Mouse (Mus musculus) liver, postnatal 0 days (tissue): Measurements from ENCODE around the gene Trim25. TPM values are rescaled to one million over a fixed set of nuclear protein-coding genes. Genes with fewer than 3 reads are reported as not detected.
"Not testable (repeated sequence)": the region's sequence is repeated elsewhere in the genome, so short reads cannot be mapped to it uniquely, and the experiment has no call there.

Source experiments
- ATAC-seq: fragments of 200-750 bp; cut with Nextera tagmentation; 2 replicates; pipeline ENCODE4 v1.8.0; 2017; ENCODE audit warnings: mild to moderate bottlenecking, moderate library complexity
- DNase-seq: peaks from one replicate; pipeline ENCODE4 v3.0.0-alpha.2; 2016
- H3K27ac ChIP-seq: fragments of 300-500 bp; sonication (generic); 2 replicates; pipeline ENCODE4 v1.5.1; 2014; ENCODE audit warnings: antibody characterized with exemption, moderate library complexity, mild to moderate bottlenecking, low read depth
- H3K27me3 ChIP-seq: fragments of 300-500 bp; sonication (generic); 2 replicates; pipeline ENCODE4 v1.6.1; 2014; ENCODE audit warnings: low read length, control low read depth, mixed read lengths; ENCODE audit not compliant: insufficient read depth
- H3K36me3 ChIP-seq: fragments of 300-500 bp; sonication (generic); replicated peaks from 2 replicates; pipeline ENCODE4 v1.6.1; 2014; ENCODE audit warnings: mild to moderate bottlenecking, control low read depth, low read length, moderate library complexity, mixed read lengths; ENCODE audit not compliant: insufficient read depth
- H3K4me1 ChIP-seq: fragments of 300-500 bp; sonication (generic); 2 replicates; pipeline ENCODE4 v1.6.1; 2014; ENCODE audit warnings: antibody characterized with exemption, mild to moderate bottlenecking, control low read depth; ENCODE audit not compliant: insufficient read depth
- H3K4me2 ChIP-seq: fragments of 300-500 bp; sonication (generic); 2 replicates; pipeline ENCODE4 v1.6.1; 2014; ENCODE audit warnings: low read depth, mild to moderate bottlenecking, low read length, moderate library complexity, mixed read lengths
- H3K4me3 ChIP-seq: fragments of 300-500 bp; sonication (generic); 2 replicates; pipeline ENCODE4 v1.5.1; 2014; ENCODE audit warnings: low read depth, low read length
- H3K9ac ChIP-seq: fragments of 300-500 bp; sonication (generic); replicated peaks from 2 replicates; pipeline ENCODE4 v1.6.1; 2014; ENCODE audit warnings: mild to moderate bottlenecking, moderate library complexity
- H3K9me3 ChIP-seq: fragments of 300-500 bp; sonication (generic); 2 replicates; pipeline ENCODE4 v1.6.1; 2016; ENCODE audit warnings: mild to moderate bottlenecking, control low read depth, low read length, mixed read lengths
- CTCF ChIP-seq: sonication (generic); IDR thresholded peaks from 2 replicates; pipeline ENCODE4 v1.5.1; 2016; ENCODE audit warnings: antibody characterized with exemption, low read depth
- EP300 ChIP-seq: IDR thresholded peaks from 2 replicates; pipeline ENCODE4 v1.6.1; 2016; ENCODE audit warnings: antibody characterized with exemption, low read depth, mild to moderate bottlenecking
- WGBS: fragments of 180-500 bp; shearing (Covaris S2); extraction: QIAGEN DNeasy Blood & Tissue Kit; methylation state at CpG from one replicate; pipeline ENCODE4 v1.1.7; 2014; ENCODE audit not compliant: insufficient replicate concordance; 5-methylcytosine and 5-hydroxymethylcytosine counted together
- polyA plus RNA-seq: library from polyadenylated mRNA; unstranded; fragments of >200 nt; fragmentation: Nextera tagmentation; extraction: Ambion mirVana; gene quantifications from 2 replicates; pipeline ENCODE4 v1.2.1, GENCODE M21; 2015

The Trim25 gene
- polyA plus RNA-seq, 1 experiment from 2014 or later = 20.4 TPM

DNA sequence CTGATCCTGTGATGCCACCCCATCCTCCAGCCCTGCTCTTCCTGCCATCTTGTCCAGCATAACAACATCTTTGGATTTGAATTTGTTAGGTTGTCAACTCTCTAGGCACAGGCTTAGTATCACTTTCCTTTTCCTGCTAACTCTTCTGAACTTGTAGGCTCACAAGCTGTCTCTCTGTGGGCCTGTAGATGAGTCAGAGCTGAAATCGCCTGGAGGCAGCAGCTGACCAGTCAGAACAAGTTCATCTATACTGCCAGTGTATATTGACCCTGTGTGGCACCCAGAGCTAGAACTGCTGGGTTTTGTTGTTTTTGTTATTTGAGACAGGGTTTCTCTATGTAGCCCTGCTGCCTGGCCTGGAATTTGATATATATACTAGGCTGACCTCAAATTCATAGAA, 32.0 kb downstream of the Trim25 start:
- Histone ChIP-seq H3K9ac (no peak overlapping the region), H3K4me3 (no peak overlapping the region), H3K27ac (no peak overlapping the region), H3K27me3 (no peaks in the 10 kb centered on the region), H3K9me3 (no peaks in the 10 kb centered on the region), H3K4me1 (peaks cover 17% of the 10 kb centered on the region), H3K36me3 (no peaks in the 10 kb centered on the region), H3K4me2 (no peak overlapping the region)
- WGBS = 65% methylated on average over 1 of the region's 1 CpGs
- DNase-seq (no peak), ATAC-seq (no peak)
- no peak for TF ChIP-seq CTCF
- TF ChIP-seq EP300 = no peak

DNA sequence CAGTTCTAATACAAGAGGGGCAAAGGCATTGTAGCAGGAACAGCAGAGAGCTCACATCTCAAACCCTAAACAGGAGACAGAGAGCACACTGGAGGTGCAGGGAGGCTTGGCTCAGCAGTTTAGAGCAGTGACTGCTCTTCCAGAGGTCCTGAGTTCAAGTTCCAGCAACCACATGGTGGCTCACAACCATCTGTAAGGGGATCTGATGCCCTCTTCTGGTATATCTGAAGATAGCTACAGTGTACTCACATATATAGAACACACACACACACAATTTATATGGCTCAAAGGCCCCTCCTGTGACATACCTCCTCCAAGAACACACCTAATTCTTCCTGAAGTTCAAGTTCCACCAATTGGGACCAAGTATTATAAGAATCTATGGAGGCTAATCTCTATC, 35.4 kb downstream of the Trim25 start:
- peak; percentile 49 for TF ChIP-seq CTCF
- no peak for TF ChIP-seq EP300
- Histone ChIP-seq H3K4me2 (no peak overlapping the region), H3K4me3 (no peak overlapping the region), H3K9ac (no peak overlapping the region), H3K36me3 (peaks cover 3% of the 10 kb centered on the region; the same call in 1 of the 2 replicates), H3K9me3 (no peaks in the 10 kb centered on the region), H3K27ac (no peak overlapping the region), H3K27me3 (no peaks in the 10 kb centered on the region), H3K4me1 (no peaks in the 10 kb centered on the region)
- DNase-seq (no peak), ATAC-seq (no peak)

DNA sequence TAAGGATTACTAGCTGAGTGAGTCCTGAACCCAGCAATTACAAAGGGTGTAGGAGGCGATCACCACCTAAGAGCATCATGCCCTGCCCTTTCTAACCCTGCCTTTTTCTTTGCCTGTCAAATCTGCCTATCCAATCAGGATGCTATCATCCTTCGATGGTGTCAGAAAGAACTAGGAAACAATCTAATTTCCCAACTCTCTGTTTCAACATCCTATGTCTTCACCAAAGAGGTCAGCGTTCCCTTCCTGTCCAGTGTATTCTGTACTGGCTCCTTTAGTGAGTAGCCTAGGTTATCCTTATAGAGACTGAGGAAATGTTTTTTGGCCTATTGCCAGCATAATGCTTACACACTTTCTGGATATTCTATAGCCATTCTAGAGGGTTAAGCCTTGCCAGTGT, 36.4 kb downstream of the Trim25 start:
- no peak overlapping the region for H3K4me2 ChIP-seq
- no peak for TF ChIP-seq CTCF
- peak; percentile 61 for TF ChIP-seq EP300
- peak; percentile 60 for ATAC-seq
- no peak overlapping the region for H3K4me3 ChIP-seq
- 65% methylated on average over 3 of the region's 3 CpGs for whole genome bisulfite sequencing
- H3K9ac ChIP-seq = no peak overlapping the region
- DNase-seq = no peak
- H3K4me1 ChIP-seq = no peaks in the 10 kb centered on the region
- H3K27me3 ChIP-seq = no peaks in the 10 kb centered on the region
- H3K9me3 ChIP-seq = no peaks in the 10 kb centered on the region
- no peak overlapping the region for H3K27ac ChIP-seq
- H3K36me3 ChIP-seq = peaks cover 11% of the 10 kb centered on the region

DNA sequence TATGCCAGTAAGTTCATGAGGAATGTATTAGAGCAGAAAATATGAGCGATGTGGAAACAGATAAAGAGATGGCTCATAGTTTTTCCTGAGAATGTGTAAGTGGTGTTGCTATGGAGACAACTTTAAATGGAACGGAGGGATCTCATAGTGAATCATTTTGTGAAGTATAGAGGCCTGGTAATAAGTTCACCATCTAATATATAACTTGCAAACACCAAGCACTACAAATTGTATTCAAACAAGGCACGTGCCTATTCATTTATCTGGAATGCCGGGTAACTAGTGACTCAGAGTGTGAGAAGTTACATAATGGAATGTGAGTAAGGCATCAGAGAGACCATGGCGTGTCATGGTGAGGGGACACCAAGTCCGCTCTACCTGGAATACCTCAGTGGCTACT, 39.3 kb downstream of the Trim25 start:
- H3K27me3 ChIP-seq = no peaks in the 10 kb centered on the region
- peaks cover 11% of the 10 kb centered on the region for H3K36me3 ChIP-seq
- WGBS = 85% methylated on average over 6 of the region's 6 CpGs
- H3K9me3 ChIP-seq = no peaks in the 10 kb centered on the region
- H3K9ac ChIP-seq = no peak overlapping the region
- no peak for TF ChIP-seq EP300
- TF ChIP-seq CTCF = no peak
- ATAC-seq (no peak), DNase-seq (no peak)
- H3K4me3 ChIP-seq = no peak overlapping the region
- no peak overlapping the region for H3K4me2 ChIP-seq
- H3K27ac ChIP-seq = no peak overlapping the region
- H3K4me1 ChIP-seq = no peaks in the 10 kb centered on the region

DNA sequence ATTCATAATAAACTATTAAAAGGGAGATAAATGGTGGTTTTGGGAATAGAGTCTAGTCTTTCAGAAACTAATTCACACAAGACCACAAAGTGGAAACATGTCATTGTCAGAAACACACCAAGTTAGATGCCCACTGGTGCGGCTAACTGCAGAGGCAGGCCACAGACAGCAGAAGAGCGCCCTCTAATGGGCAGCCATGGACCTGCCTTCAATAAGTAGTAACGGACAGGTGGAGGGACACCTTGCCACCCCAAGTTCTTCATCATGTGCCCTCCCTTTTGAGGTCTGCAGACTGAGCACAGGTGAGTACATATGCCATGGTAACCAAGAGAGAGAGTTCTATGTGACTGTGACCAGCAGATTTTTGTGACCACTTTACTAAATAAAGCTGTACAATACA, 40.1 kb downstream of the Trim25 start:
- H3K27me3 ChIP-seq = no peaks in the 10 kb centered on the region
- no peak overlapping the region for H3K27ac ChIP-seq
- no peaks in the 10 kb centered on the region for H3K9me3 ChIP-seq
- H3K4me2 ChIP-seq = no peak overlapping the region
- ATAC-seq (peak; percentile 60; the same call in 1 of the 2 replicates), DNase-seq (peak; percentile 80)
- WGBS = 24% methylated on average over 3 of the region's 3 CpGs
- TF ChIP-seq EP300 (no peak), CTCF (peak; percentile 98)
- no peaks in the 10 kb centered on the region for H3K4me1 ChIP-seq
- no peak overlapping the region for H3K9ac ChIP-seq
- H3K4me3 ChIP-seq = no peak overlapping the region
- peaks cover 14% of the 10 kb centered on the region for H3K36me3 ChIP-seq

DNA sequence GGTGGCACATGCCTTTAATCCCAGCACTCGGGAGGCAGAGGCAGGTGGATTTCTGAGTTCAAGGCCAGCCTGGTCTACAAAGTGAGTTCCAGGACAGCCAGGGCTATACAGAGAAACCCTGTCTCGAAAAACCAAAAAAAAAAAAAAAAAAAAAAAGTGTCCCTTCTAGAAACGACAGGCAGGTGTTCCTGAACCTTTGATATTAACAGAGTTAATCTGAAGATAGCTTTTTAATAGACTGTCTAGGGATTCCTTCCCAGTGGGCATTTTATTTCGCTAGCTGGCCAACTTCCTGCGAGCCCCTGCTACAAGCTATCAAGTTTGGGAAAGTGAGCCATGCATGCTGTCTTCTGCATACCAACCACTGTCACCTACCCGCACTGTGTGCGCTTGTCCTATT, 41.9 kb downstream of the Trim25 start:
- peaks cover 14% of the 10 kb centered on the region for H3K36me3 ChIP-seq
- 85% methylated on average over 6 of the region's 7 CpGs for WGBS
- ATAC-seq, H3K4me3 ChIP-seq, H3K27ac ChIP-seq, H3K9me3 ChIP-seq, H3K27me3 ChIP-seq, H3K9ac ChIP-seq, H3K4me2 ChIP-seq, H3K4me1 ChIP-seq, DNase-seq: not testable (repeated sequence)

DNA sequence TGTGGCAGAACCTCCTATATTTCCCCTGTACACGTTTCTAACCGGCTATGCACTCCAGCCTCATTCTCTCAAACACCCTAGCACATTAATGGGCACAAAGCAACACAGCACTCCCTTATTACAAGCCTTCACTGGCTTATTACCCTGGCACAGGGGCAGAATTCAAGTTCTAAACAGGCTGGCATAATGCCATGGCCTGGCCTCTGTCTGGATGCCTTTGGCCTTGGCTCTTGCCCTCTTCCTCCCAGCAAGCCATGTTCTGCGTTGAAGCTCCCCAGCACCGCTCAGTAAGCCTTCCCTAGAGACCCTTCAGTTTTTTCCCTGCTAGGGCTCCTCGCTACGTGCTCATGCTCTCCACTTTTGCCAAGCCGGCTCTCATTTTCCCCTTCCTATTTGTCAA, 43.9 kb downstream of the Trim25 start:
- H3K9ac ChIP-seq = no peak overlapping the region
- no peak overlapping the region for H3K27ac ChIP-seq
- WGBS = 78% methylated on average over 7 of the region's 7 CpGs
- DNase-seq = no peak
- no peak for ATAC-seq
- no peak overlapping the region for H3K4me3 ChIP-seq
- H3K9me3 ChIP-seq = 0 out of 2 replicates have a peak, but pooled peaks cover 2% of the 10 kb centered on the region
- no peaks in the 10 kb centered on the region for H3K27me3 ChIP-seq
- TF ChIP-seq EP300 (no peak), CTCF (no peak)
- no peaks in the 10 kb centered on the region for H3K4me1 ChIP-seq
- H3K4me2 ChIP-seq = no peak overlapping the region
- peaks cover 17% of the 10 kb centered on the region for H3K36me3 ChIP-seq

DNA sequence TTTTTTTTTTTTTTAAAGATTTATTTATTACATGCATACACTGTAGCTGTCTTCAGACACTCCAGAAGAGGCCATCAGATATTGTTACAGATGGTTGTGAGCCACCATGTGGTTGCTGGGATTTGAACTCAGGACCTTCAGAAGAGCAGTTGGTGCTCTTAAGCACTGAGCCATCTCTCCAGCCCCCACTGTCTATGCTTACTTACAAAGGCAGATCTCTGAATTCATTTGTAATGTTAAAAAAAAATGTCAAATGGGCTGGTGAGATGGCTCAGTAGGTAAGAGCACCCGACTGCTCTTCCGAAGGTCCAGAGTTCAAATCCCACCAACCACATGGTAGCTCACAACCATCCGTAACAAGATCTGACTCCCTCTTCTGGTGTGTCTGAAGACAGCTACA, 46.3 kb downstream of the Trim25 start:
- WGBS = 90% methylated on average over 3 of the region's 3 CpGs
- not testable (repeated sequence) for H3K4me3 ChIP-seq, H3K4me2 ChIP-seq, H3K27me3 ChIP-seq, ATAC-seq, H3K9me3 ChIP-seq, H3K9ac ChIP-seq, DNase-seq, H3K4me1 ChIP-seq, H3K27ac ChIP-seq
- peaks cover 11% of the 10 kb centered on the region for H3K36me3 ChIP-seq
